Mouse (Mus musculus) lung, postnatal 0 days (tissue): ENCODE results near the gene Tgif1. TPM values are rescaled to one million over a fixed set of nuclear protein-coding genes. Genes with fewer than 3 reads are reported as not detected.

ENCODE experiments used
- ATAC-seq: fragments of 200-750 bp; cut with Nextera tagmentation; 2 replicates; pipeline ENCODE4 v1.8.0; 2017; ENCODE audit warnings: moderate library complexity
- DNase-seq: peaks from one replicate; pipeline ENCODE4 v3.0.0-alpha.2; 2016; ENCODE audit warnings: low spot score
- H3K27ac ChIP-seq: fragments of 300-500 bp; sonication (generic); 2 replicates; pipeline ENCODE4 v1.5.1; 2014; ENCODE audit warnings: antibody characterized with exemption, mild to moderate bottlenecking, low read length, mixed read lengths
- H3K27me3 ChIP-seq: fragments of 300-500 bp; sonication (generic); replicated peaks from 2 replicates; pipeline ENCODE4 v1.6.1; 2014; ENCODE audit warnings: low read length, mixed read lengths; ENCODE audit not compliant: insufficient read depth
- H3K36me3 ChIP-seq: fragments of 300-500 bp; sonication (generic); 2 replicates; pipeline ENCODE4 v1.6.1; 2014; ENCODE audit warnings: low read length, mixed read lengths; ENCODE audit not compliant: insufficient read depth
- H3K4me1 ChIP-seq: fragments of 300-500 bp; sonication (generic); 2 replicates; pipeline ENCODE4 v1.6.1; 2014; ENCODE audit warnings: antibody characterized with exemption, low read depth, low read length, mixed read lengths; ENCODE audit not compliant: insufficient read depth
- H3K4me2 ChIP-seq: fragments of 300-500 bp; sonication (generic); replicated peaks from 2 replicates; pipeline ENCODE4 v1.6.1; 2014; ENCODE audit warnings: low read depth, mild to moderate bottlenecking, low read length, moderate library complexity, mixed read lengths
- H3K4me3 ChIP-seq: fragments of 300-500 bp; sonication (generic); 2 replicates; pipeline ENCODE4 v1.5.1; 2014; ENCODE audit warnings: low read depth, low read length
- H3K9ac ChIP-seq: fragments of 300-500 bp; sonication (generic); replicated peaks from 2 replicates; pipeline ENCODE4 v1.6.1; 2014; ENCODE audit warnings: low read depth, mild to moderate bottlenecking
- H3K9me3 ChIP-seq: fragments of 300-500 bp; sonication (generic); 2 replicates; pipeline ENCODE4 v1.6.1; 2016; ENCODE audit warnings: low read length, mixed read lengths
- CTCF ChIP-seq: IDR thresholded peaks from 2 replicates; pipeline ENCODE4 v1.5.1; 2016; ENCODE audit warnings: antibody characterized with exemption, mild to moderate bottlenecking
- EP300 ChIP-seq: IDR thresholded peaks from 2 replicates; pipeline ENCODE4 v1.6.1; 2016; ENCODE audit warnings: antibody characterized with exemption, mild to moderate bottlenecking, control low read depth
- WGBS: fragments of 180-500 bp; shearing (Covaris S2); extraction: QIAGEN DNeasy Blood & Tissue Kit; methylation state at CpG from one replicate; pipeline ENCODE4 v1.1.7; 2014; 5-methylcytosine and 5-hydroxymethylcytosine counted together
- polyA plus RNA-seq: library from polyadenylated mRNA; unstranded; fragments of >200 nt; fragmentation: Nextera tagmentation; extraction: Ambion mirVana; gene quantifications from 2 replicates; pipeline ENCODE4 v1.2.1, GENCODE M21; 2015

Gene Tgif1
- polyA plus RNA-seq, 1 experiment from 2014 or later: 45.2 TPM

DNA sequence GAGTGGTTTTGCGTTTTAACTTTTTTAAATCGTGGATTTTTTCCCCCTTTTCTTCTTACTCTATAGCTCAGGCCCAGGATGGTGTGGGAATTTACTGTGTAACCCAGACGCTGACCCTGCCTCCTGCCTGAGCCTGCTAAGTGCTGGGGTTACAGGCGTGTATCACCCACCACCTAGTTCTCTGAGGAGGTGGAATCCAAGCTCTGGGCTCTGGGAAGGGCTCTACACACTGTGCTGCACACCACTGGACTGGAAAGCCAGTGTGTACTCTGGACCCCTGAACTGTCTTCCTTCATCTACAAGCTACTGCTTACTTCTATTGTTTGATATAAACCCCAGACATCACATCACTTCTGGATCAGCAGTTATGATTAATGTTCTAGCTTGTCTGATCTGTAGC lies 5.5 kb upstream of the Tgif1 start:
- Histone ChIP-seq H3K4me1 (no peaks in the 10 kb centered on the region), H3K4me2 (no peak overlapping the region)
- WGBS: 76% methylated on average over 4 of the region's 4 CpGs

DNA sequence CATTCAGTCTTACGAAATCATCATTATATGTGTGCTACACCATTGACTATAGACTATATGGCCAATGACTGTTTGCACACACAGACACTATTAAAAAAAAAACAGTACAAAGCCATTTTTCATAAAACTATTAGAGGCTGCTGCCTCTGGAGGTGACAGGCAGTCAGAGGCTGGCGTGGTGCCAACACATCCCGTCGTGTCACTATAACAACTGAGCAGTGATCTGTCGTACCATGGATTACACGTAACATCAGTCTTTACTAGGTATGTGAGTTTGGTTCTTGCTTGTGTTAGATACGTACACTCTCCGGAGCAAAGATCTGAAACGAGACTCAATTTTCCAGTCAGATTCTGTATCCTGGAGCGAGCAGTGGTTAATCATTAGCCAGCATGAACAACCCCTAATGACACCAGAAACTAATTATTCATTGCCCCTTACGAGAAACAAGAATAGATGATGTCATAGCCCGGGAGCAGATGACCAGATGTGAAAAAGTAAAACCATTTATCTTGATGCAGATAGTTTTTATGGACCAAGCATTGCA lies 3.6 kb upstream of the Tgif1 start:
- 50% methylated on average over 12 of the region's 12 CpGs for WGBS
- DNase-seq (no peak), ATAC-seq (no peak)
- Histone ChIP-seq H3K4me3 (no peak overlapping the region), H3K4me1 (no peaks in the 10 kb centered on the region), H3K4me2 (no peak overlapping the region), H3K27ac (no peak overlapping the region), H3K9me3 (no peaks in the 10 kb centered on the region), H3K27me3 (no peaks in the 10 kb centered on the region), H3K36me3 (no peaks in the 10 kb centered on the region), H3K9ac (no peak overlapping the region)
- TF ChIP-seq EP300: no peak
- TF ChIP-seq CTCF: no peak

More for the DNA sequence above, 5.5 kb upstream of the Tgif1 start:
- DNase-seq: no peak
- Histone ChIP-seq H3K4me3 (no peak overlapping the region), H3K27ac (no peak overlapping the region), H3K36me3 (no peaks in the 10 kb centered on the region), H3K9me3 (no peaks in the 10 kb centered on the region), H3K27me3 (no peaks in the 10 kb centered on the region), H3K9ac (no peak overlapping the region)
- TF ChIP-seq EP300 (no peak), CTCF (no peak)
- ATAC-seq: no peak

DNA sequence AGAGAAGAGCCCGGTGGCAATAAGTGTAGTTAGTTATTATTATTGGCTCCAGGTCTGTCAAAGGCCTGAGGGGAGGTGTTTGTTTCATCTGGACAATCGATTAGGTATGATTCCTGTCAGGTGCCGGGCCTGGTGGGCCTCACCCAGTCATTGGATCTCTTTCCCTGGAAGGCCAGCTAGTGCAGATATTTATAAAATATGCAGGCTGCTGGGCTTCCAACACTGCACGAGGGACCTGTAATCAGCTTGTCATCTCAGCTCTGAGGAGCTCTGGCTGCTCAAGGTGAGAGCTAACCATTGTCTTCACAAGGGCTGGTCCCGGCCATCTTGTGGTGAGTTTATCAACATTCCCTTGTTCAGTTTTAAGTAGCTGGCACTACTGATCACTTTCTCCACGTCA lies 675 bp upstream of the Tgif1 start:
- H3K36me3 ChIP-seq: no peaks in the 10 kb centered on the region
- H3K9me3 ChIP-seq: no peaks in the 10 kb centered on the region
- WGBS: 24% methylated on average over 6 of the region's 6 CpGs
- H3K4me2 ChIP-seq: peak overlapping the region; percentile 94
- ATAC-seq (no peak), DNase-seq (no peak)
- 0 out of 2 replicates have a peak overlapping the region, but pooled peaks have one; percentile 89 for H3K9ac ChIP-seq
- no peaks in the 10 kb centered on the region for H3K4me1 ChIP-seq
- H3K4me3 ChIP-seq: peak overlapping the region; percentile 62
- no peaks in the 10 kb centered on the region for H3K27me3 ChIP-seq
- no peak for TF ChIP-seq CTCF
- TF ChIP-seq EP300: no peak
- peak overlapping the region; percentile 98 for H3K27ac ChIP-seq

DNA sequence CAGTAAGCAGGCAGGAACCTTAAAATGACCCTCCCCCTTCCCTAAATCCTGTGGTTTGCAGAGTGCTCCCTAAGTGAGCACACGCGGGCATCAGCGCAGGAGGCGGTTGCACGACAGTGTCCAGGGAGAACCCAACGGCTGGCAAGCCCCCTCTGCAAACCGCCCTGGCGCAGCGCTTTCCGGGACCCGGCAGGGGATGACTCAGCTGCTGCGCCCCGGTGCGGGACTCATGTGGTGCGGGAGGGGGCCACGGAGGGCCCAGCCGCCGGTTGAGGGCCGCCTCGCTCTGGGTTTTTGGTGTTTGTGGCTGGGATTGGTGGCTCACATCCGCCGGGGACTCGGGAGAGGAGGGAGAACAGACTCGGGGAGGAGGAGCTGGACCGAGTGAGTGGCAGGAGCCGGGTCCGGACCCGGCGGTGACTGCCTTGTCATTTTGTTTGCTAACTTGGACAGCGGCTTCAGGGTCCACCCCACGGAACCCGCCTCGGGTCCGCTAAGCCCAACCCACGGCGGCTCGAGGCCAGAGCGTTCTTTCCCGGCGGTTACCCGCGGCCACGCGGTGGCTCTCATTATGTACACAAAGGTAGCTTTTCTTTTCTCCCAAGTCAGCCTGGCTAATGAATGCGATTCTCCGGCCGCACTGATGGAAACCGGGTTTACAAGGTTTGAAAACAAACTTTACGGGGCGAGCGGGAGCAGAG lies 510 bp downstream of the Tgif1 start:
- peak; percentile 95 for DNase-seq
- Histone ChIP-seq H3K9me3 (no peaks in the 10 kb centered on the region), H3K9ac (peak overlapping the region; percentile 89), H3K4me1 (no peaks in the 10 kb centered on the region), H3K27ac (peak overlapping the region; percentile 98), H3K4me3 (peak overlapping the region; percentile 62), H3K27me3 (no peaks in the 10 kb centered on the region), H3K36me3 (no peaks in the 10 kb centered on the region), H3K4me2 (peak overlapping the region; percentile 94)
- no peak; the same call in none of the 2 replicates for TF ChIP-seq CTCF
- TF ChIP-seq EP300: 0 out of 2 replicates have a peak, but pooled peaks have one; percentile 14
- WGBS: 1% methylated on average over 50 of the region's 51 CpGs
- peak; percentile 77 for ATAC-seq

DNA sequence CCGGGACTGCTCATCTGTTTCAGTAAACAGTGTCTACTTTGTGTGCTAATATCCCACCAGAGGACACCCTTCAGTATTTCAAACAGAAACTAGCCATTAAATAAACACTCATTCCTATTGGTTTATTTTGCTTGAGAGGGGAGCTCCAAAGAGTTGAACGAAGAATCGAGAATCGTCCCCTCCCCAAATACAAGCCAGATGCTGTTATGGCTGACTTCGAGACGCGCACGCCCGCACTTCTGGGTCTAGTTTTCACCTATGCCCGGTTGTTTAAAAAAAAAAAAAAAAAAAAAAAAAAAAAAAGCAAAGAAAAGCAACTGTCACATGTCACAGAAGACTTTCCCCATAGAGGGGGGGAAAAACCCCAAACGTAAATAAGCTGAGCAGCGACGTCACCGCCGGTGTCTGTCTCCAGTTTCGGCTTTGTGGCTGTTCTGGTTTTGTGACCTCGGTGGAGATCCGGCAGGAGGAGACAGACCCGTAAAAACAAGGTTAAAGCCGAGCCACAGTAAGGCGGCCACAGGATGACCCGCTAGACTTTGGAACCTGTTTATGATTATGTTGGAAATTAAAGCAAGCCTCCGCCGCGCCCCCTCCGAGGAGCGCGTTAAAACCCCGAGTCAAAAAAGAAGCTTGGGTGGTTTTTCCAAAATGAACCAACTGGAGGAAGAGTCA lies 1.2 kb downstream of the Tgif1 start:
- TF ChIP-seq EP300: peak; percentile 2; the same call in 1 of the 2 replicates
- peak; percentile 22; the same call in 1 of the 2 replicates for TF ChIP-seq CTCF
- DNase-seq: peak; percentile 85
- Histone ChIP-seq H3K36me3 (no peaks in the 10 kb centered on the region), H3K4me3 (peak overlapping the region; percentile 62), H3K27ac (peak overlapping the region; percentile 98), H3K4me2 (peak overlapping the region; percentile 94), H3K4me1 (no peaks in the 10 kb centered on the region), H3K9ac (peak overlapping the region; percentile 89), H3K27me3 (no peaks in the 10 kb centered on the region), H3K9me3 (no peaks in the 10 kb centered on the region)
- ATAC-seq: no peak; the same call in 1 of the 2 replicates
- under 1% methylated on average over 29 of the region's 29 CpGs for WGBS
